Mouse (Mus musculus): ENCODE measurements around the gene Olfr813.
"Not testable (repeated sequence)": the region's sequence is repeated elsewhere in the genome, so short reads cannot be mapped to it uniquely, and the experiment has no call there.

The Olfr813 gene

GRCm38 (mm10) chr10:129855067-129855466, at the start of gene Olfr813:
Gene Olfr813, plus strand, starts transcription at chr10:129855367.
- DNase-seq (ENCODE audit: low read depth, low spot score), result no peak

GRCm38 (mm10) chr10:129845994-129846393, 9.2 kb upstream of the Olfr813 start, which contains the start of gene Olfr812:
Gene Olfr812, minus strand, starts transcription at chr10:129846094.
- DNase-seq (ENCODE audit: low read depth, low spot score), result no peak

GRCm38 (mm10) chr10:129847343-129847742, 7.8 kb upstream of the Olfr813 start:
- DNase-seq (ENCODE audit: low read depth, low spot score), result no peak

- DNase-seq (ENCODE audit: low read depth, low spot score), result not testable (repeated sequence)
Measured at GRCm38 (mm10) chr10:129879751-129880150, 24.6 kb downstream of the Olfr813 start, which contains the start of gene Olfr814. Gene Olfr814, minus strand, starts transcription at chr10:129879851.

- DNase-seq (ENCODE audit: low read depth, low spot score), result not testable (repeated sequence)
Measured at GRCm38 (mm10) chr10:129885496-129885895, 30.3 kb downstream of the Olfr813 start.

- no peak for DNase-seq (ENCODE audit: low read depth, low spot score)
Measured at GRCm38 (mm10) chr10:129885934-129886333, 30.8 kb downstream of the Olfr813 start.

- not testable (repeated sequence) for DNase-seq (ENCODE audit: low read depth, low spot score)
Measured at GRCm38 (mm10) chr10:129905767-129906166, 50.6 kb downstream of the Olfr813 start, which contains the start of gene Olfr815. Gene Olfr815, minus strand, starts transcription at chr10:129905867.
